Mouse (Mus musculus) brain, adult 2 months (tissue): ENCODE results near the gene 1700067K01Rik.

Experiments used
- DNase-seq: peaks from one replicate; pipeline ENCODE4 v3.0.0; 2011; ENCODE audit warnings: low read depth, low spot score

Gene 1700067K01Rik

DNA sequence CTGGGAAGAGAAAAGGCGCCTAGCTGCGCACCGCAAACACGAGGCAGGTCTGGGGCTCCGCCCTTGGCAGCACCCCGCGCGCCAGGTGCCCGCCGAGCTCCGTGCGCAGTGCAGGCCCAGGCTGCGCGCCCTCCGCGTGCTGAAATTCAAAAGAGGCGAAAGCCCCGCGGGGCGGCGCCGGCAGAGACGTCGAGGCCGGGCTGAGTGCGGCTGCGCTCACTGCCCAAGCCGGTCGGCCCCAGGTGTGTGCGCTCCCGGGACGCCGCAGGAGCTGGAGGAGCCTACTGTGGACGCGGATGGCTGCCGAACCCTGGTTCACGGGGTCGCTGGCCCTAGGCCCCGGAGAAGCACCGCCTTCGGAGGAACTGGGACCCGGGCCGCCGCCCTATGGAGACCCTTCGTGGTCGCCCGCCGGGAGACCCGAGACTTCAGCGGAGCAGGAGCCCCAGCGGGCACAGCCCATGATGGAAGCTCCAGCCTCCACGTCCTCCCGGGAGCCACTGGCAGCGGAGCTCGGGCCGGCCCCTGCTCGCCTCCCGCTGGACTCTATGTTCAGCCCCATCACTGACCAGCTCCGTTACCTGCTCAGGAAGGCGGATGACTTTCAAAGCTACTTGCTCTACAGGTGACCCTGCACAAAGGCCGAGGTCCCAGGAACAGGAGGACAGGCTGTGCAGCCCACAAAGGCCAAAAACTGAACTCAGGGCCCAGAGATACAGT lies at the start of gene 1700067K01Rik:
Gene 1700067K01Rik, plus strand, starts transcription at position 222 of the 720 bp plus-strand sequence.
- DNase-seq: no peak

DNA sequence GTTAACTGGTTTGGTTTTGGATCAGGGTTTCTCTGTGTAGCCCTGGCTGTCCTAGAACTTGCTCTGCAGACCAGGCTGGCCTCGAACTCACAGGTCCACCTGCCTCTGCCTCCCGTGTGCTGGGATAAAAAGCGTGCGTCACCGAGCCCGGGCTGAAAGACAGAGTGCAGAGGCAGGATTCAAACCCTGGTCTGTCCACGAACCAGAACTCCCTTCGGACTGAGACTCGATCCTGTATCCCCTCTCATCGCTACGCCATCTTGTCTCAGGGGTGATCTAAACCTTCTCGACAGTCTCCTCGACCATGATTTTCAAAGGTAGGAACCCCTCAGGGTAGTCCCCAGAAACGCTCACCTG lies 46.6 kb upstream of the 1700067K01Rik start:
- DNase-seq: no peak

DNA sequence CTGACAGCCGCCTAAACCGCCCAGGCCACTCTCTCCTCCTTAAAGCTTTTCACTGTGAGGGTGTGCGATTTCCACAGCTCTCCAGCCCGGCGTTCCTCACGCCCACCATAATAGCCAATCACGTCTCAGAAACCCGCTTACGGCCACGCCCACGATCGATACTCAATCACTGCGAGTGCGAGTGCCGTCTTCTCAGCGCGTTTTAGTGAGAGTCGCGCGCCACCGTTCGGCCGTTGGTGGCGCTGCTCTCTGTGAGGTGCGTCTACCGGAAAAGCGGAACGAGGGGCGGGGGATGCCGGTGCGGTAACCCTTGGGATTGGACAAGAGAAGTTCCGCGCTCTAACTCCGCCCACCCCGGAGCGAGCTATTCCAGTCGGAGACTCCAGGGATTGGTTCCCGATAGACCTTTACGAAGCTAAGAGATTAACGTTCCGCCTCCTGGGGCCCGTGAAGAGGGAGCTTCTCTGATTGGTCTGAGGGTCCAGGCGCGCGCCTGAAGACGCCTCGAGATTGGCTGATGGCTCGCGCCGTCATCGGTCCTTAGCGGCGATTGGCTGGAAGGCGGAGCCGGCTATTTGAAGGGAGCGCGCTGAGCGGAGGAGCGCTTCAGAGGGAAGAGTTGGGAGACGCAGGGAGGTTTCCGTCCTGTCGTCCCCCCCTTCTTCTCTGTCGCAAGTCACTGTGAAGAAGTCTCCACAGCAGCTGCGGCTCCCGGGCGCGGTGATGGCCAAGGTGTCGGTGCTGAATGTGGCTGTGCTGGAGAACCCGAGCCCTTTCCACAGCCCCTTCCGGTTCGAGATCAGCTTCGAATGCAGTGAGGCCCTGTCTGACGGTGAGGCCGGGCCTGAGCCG lies 46.0 kb upstream of the 1700067K01Rik start, which contains the start of the genes Gm10644 and Asf1b:
Gene Gm10644, minus strand, starts transcription at position 100 of the 852 bp plus-strand sequence.
Gene Asf1b, plus strand, starts transcription at position 402 of the 852 bp plus-strand sequence.
- peak; percentile 100 for DNase-seq

DNA sequence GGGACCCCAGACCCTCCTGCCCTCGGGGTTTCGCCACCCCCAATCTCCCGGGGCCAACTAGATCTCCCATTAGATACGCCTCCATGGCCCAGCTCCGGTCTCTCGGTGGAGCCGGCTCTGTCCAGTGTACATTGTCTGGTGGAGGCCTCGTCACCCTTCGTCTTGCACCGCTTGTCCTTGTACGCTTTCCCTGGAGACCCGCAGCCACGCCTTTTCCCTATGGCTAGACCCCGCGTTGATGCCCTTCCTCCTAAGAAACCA lies 45.4 kb upstream of the 1700067K01Rik start:
- DNase-seq: no peak

DNA sequence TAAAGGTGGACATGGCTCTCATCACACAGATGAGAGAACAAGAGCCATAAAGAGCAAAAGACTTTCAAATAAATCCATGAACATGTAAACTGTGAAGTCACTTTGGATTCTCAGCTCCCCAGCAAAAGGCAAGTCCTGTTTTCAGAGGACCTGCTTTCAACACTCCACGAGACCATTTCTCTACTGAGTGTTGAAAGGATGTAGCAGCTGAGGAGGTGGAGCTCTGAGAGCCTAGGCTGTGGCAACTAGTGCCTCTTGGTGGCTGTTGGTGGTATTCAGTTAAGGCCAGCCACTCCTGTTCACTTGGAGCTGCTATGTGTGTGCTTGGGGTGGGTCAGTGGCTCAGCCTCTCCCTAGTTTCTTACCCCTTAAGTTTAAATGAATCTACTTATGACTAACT lies 44.5 kb upstream of the 1700067K01Rik start:
- DNase-seq: peak; percentile 54

DNA sequence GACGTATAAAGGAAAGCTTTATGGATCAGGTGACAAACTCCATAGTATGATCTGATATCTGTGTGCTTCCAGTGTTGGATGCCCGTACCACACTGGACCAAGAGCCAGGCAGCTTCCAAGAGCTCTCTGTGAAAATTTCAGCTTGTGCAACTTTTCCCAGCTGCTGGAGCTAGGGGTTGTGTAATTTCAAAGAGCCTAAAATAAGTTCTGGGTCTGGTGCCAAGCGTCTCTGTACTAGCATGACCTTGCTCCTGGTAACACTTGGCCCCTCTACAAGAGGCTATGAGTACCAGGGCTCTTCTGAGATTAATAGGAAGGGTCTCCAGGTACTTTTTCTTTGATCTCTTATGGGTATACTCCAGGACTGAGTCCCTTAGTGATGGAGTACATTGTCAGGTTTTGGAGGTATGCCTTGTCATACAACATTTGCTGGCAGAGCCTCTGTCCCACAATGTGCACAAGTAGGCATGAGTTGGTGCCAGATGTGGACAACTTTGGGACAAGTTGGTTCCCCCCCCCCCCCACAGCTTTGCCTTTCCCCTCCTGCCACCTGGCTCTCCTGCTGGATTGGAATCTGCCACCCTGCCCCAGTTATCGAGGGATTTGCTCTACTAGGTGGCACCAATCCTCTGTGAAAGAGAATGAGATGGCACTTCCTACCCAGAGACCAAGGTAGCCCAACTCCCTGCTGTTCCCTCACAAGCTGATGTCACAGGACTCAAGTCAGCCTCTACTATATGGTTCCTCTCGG lies 37.1 kb upstream of the 1700067K01Rik start:
- DNase-seq: peak; percentile 23

DNA sequence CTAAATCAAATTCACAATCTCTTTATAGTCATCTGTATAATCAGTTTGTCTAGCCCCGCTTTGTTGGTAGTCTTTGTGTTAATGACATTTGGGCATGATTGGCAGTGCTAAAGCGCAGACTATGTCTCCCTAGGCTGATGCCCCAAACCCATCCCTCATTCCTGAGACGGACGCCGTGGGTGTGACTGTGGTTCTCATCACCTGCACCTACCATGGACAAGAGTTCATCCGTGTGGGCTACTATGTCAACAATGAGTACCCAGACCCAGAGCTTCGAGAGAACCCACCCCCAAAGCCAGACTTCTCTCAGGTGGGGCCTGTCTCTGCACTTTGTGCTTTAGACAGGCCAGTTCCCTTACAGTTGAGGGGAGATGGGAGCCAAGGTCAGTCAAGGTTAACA lies 33.6 kb upstream of the 1700067K01Rik start:
- no peak for DNase-seq

DNA sequence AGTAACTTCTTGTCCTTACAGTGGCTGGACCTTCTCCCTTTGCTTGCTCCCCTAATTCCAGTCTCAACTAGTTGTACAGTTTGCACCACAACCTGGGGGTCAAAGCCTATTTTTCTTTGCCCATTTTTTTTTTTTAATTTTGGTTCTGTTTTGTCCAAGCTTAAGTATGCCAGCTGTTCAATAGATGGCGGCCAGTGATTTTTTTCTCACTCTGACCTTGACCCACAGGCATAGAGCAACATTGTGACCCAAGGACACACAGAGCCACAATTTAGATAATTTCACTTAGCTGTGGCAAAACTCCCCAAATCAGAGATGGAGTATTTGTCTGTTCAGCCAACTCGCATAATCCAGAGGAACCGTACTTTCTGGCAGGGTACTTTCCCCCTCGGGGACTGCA lies 30.2 kb upstream of the 1700067K01Rik start:
- no peak for DNase-seq

DNA sequence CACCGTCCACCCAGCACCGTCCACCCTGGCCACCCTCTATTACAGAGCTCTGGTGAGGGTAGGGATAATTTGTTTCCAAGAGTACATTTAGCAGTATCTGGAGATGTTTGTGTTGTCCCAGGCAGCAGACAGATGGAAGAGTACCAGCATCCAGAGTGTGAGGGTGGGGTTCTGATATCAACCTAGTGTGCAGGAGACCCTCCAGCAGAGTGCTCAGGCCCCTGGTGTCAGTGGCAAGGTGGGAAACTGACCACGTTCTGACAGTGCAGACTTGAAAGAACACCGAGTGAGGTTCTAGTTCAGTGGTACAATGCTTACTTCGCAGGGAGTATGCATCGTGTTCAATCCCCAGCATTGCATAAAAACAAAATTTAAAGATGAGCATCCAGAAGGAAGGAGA lies 29.6 kb upstream of the 1700067K01Rik start:
- no peak for DNase-seq

DNA sequence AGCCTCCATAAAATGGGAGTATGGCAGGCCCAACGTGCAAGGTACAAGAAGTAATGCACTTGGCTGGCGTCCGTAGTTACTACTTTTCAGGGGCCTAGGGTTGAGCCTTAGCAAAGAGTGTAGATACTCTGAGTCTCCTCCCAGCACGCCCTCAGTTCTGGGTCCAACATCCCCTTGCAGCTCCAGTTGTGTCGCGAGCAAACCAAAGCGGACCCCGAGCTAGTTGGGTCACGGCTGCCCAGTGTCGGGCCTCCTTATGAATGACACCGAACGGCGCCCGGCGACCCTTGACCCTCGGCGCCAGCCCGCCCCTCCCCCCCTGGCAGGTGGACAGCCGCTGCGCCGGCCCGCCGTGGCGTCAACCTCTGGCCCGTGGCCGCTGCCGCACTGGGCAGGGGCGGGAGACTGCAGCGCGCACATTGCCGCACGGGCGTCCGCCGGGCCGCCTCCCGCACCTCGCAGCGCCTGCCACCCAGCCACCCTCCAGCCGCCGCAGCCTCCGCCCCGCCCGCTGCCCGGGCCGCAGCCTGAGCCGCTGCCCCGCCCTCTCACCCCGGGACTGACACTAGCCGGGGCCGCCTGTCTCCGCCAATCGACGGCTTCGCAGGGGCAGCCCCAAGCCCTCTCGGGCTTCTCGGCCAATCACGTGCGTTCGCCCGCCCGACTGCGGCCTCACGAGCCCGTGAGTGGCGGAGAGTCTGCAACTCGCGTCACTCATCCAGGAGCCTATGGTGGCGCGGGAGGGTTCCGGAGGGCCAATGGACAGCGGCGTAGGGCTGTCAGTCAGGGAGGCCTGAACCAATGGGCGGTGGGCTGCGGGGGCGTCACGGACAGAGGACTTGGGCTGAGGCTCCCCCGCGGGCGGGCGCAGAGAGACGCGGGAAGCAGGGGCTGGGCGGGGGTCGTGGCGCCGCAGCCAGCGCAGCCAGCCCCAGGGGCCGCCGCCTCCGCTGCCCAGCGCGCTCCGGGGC lies 28.9 kb upstream of the 1700067K01Rik start, which contains the start of gene Prkaca:
Gene Prkaca, plus strand, starts transcription at position 844 of the 971 bp plus-strand sequence.
- peak; percentile 100 for DNase-seq

DNA sequence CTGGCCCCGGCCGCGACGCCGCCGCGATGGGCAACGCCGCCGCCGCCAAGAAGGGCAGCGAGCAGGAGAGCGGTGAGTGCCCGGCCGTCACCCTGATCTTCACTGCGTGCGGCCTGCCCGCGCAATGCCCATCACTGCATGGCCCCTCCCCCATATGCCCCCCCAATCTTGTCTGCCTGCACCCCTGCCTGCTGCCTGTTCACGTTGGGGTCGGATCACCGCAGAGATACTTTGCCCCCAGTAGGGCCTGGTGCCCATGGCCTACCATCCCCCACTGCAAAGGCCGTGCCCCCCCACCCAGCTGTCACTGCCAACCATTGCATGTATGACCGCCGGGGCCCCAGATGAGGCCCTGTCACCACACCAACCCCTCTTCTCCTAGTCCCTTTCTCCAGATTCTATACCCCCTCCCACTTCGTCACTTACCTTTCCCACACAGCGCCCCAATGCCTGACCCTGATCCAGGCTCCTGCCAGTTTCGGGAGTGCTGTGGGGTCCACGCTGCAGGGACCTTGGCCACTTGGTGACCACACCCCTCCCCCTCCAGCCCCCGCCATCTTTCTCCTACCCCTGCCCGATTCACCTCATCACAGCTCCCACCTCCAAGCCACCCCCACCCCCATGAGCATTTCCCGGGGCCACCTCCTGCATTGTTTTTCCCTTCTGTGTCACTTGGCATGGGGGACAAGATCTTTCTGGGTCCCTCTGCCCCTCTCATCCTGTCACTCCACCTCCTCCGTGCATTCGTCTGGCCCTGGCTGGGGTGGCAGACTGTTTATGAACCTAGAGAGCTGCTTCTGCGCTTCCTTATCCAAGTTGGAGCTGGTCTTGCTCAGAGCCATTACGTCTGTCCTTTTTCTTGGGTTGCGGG lies 27.9 kb upstream of the 1700067K01Rik start:
- peak; percentile 60 for DNase-seq

DNA sequence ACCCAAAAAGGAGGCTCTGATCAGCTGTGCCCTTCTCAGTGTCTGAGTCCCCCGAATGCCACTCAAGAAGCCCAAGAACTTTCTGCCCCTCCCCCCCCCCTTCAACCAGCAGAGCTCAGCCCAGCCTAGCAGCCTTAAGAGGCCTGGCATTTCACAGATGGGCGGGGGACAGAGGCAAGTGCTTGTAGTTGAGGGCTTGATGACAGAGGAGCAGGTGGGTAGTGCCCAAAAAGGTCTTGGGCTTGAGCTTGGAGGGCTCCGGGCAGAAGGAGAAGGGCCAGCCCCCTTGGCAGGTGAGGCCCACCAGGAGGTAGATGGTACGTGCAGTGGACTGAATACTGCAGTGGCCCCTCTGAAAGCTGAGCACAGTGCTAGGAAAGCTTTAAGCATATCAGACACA lies 26.8 kb upstream of the 1700067K01Rik start:
- no peak for DNase-seq

DNA sequence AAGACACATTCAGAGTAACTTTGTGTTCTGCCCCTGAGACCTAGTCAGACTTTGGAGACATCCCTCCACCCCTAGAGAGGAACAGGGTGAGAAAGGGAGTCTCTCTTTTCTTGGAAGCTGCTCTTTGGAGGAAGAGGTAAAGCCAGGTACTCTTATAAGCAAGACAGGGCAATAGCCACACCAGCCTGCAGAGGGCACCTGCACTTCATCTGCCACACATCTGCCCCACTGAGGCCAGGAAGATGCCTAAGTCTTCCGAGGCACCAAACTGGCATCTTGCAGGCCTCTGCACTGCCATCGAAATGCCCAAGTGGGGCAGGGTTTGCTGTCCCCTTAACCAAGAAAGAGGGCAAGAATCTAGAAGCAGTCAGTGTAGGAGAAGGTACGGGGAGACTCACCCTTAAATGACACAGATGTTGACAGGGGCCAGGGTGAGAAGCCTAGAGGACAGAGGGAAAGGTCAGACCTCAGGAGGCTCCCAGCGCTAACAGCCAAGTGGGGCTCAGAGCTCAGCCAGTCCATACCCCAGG lies 25.1 kb upstream of the 1700067K01Rik start:
- DNase-seq: no peak

DNA sequence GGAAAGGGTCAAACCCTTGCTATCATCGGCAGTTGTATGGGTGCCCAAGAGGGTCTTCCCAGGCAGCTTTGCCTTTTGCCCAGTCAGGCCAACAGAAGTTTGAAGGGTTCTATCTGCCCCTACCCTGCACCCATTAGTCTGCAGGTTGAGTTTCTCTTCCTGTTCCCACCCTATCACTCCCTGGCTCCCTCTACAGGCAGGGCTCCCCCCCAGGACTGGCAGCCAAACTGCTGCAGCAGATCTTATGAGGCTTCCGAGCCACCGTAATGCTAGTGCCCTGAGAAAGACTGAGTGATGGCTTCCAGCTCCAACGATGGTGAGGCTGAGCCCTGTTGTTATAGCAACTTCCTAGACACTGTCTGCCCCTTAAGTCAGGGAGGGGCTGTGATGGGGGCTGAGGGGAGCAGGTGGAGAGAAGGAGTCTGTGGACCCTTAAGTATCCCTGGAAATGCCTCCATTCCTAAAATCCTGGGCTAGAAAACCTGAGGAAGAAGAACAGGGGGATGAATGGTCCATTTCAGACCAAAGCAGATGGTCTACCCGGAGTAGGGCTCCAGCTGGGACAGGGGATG lies 24.4 kb upstream of the 1700067K01Rik start:
- DNase-seq: no peak

DNA sequence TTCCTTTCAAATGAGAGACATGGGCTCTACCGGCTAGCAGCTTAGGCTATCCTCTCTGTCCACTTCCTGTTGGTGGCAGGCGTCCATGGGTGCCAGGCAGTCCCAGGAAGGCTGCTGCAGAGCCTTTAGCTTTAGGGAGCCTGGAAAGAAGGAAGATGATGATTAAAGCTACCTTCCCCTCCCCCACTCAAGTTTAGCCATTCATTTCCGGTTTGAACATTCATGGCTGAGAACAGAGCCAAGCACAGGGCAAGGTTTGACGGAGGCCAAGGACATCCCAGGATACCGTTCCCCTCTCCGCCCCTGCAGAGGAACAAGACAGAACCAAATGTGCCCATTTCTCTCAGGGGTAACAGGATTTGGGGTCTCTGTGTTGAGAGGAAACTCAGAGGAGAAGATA lies 23.7 kb upstream of the 1700067K01Rik start:
- no peak for DNase-seq

DNA sequence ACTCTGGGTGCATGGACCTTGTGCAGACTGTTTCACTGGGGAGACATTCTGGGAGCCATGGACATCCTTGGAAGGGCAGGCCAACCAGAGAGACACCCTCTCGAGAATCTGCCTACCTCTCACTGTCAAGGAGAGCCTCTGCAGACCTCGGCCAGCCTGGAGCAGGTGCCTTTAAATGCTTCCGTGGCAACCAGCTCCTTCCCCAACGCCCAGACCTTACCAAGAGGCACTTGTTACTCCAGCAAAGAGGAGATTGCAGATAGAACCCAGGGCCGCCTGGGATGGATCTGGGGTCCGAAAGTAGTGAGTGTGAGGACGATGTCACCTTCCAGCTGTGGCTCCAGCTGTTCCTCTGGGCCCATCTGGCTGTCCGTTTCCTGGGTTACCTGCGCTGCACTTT lies 23.1 kb upstream of the 1700067K01Rik start:
- DNase-seq: no peak

DNA sequence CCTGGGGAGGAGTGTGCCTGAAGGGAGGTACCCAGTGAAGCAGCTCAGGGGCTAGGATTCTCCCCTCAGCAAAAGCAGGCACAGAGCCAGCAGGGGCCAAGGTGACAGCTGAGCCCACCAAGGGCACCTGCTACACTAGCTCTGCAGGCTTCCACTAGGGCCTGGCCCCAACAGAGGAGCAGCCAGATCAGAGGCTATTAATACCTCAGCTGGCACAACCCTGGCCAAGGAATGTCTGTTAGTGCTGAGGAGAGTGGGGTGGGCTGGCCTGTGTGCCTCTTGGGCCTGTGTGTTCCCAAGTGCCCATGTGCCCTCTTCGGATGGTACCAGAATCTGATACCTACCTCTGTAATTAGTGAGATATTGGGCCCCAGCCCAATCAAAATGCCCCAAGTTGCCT lies 21.1 kb upstream of the 1700067K01Rik start:
- no peak for DNase-seq

DNA sequence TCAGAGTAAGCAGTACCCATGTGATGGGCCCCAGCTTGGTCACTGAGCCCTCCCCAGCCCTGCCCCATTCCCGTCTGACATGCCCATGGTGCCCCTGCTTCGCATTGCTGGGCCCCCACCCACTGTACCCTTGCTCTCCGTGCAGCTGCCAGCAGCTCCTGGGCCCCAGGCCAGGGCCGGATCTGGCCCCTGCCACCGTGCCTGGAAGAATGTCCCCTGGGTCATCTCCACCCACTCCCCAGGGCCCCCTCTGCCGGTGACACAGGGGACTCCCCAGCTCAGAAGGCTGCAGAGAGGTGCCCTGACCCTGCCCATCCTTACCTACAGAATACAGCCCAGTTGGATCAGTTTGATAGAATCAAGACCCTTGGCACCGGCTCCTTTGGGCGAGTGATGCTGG lies 20.5 kb upstream of the 1700067K01Rik start:
- no peak for DNase-seq

DNA sequence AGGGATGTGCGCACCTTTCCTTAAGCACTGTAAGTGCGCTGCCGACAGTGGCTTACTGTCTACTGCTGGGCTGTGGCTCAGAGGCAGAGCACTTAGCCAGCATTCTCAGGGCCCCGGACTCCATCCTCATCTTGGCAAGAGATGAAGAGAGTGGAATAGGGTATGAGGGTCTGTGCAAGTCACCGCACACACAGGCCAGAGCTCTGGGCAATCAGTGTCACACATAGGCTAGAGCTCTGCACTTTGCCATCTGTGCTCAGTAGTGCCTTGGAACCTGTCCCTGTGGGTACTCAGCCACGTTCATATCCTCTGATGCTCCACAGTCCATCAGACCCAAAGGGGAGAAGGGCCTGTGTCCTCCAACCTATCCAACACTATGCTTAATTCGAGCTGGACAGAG lies 19.8 kb upstream of the 1700067K01Rik start:
- DNase-seq: no peak

DNA sequence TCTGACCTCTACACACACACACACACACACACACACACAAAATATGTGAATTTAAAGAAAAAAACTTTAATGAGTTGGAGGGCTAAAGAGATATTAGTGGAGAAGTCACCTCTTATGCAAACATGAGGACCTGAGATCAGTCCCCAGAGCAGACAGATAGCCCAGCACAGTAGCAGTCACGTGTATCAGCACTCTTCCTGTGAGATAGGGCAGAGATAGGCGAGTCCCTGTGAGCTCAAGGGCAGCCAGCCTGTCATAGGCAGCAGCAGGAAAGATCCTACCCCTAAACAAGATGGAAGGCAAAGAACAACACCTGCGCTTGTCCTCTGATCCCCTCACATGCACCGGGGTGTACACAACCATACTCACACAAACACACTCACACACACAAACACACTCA lies 18.9 kb upstream of the 1700067K01Rik start:
- no peak for DNase-seq
